Mouse (Mus musculus) midbrain, embryonic 14.5 days (tissue): ENCODE measurements around the gene Ebf3. TPM values are rescaled to one million over a fixed set of nuclear protein-coding genes. Genes with fewer than 3 reads are reported as not detected.

ENCODE experiments used
- ATAC-seq: fragments of 200-750 bp; cut with Nextera tagmentation; 2 replicates; pipeline ENCODE4 v1.8.0; 2017; ENCODE audit warnings: moderate number of reproducible peaks, moderate library complexity; ENCODE audit not compliant: low FRiP score, low TSS enrichment
- DNase-seq: peaks from one replicate; pipeline ENCODE4 v3.0.0-alpha.2; 2015
- H3K27ac ChIP-seq: fragments of 300-500 bp; sonication (generic); replicated peaks from 2 replicates; pipeline ENCODE4 v1.5.1; 2014; ENCODE audit warnings: mild to moderate bottlenecking, low read depth, low read length, moderate library complexity
- H3K27me3 ChIP-seq: fragments of 300-500 bp; sonication (generic); 2 replicates; pipeline ENCODE4 v1.6.1; 2014; ENCODE audit warnings: low read length, control low read depth, mixed read lengths; ENCODE audit not compliant: control insufficient read depth, insufficient read depth
- H3K36me3 ChIP-seq: fragments of 300-500 bp; sonication (generic); 2 replicates; pipeline ENCODE4 v1.6.1; 2014; ENCODE audit warnings: low read length, control low read depth; ENCODE audit not compliant: control insufficient read depth, insufficient read depth
- H3K4me1 ChIP-seq: fragments of 300-500 bp; sonication (generic); 2 replicates; pipeline ENCODE4 v1.6.1; 2014; ENCODE audit warnings: mild to moderate bottlenecking, antibody characterized with exemption, low read length, control low read depth; ENCODE audit not compliant: control insufficient read depth, insufficient read depth
- H3K4me2 ChIP-seq: fragments of 300-500 bp; sonication (generic); 2 replicates; pipeline ENCODE4 v1.6.1; 2014; ENCODE audit warnings: mild to moderate bottlenecking, low read length, moderate library complexity
- H3K4me3 ChIP-seq: fragments of 300-500 bp; sonication (generic); replicated peaks from 2 replicates; pipeline ENCODE4 v1.5.1; 2014; ENCODE audit warnings: low read depth, low read length
- H3K9ac ChIP-seq: fragments of 300-500 bp; sonication (generic); replicated peaks from 2 replicates; pipeline ENCODE4 v1.6.1; 2014; ENCODE audit warnings: mild to moderate bottlenecking, low read length, moderate library complexity
- H3K9me3 ChIP-seq: fragments of 300-500 bp; sonication (generic); 2 replicates; pipeline ENCODE4 v1.6.1; 2016; ENCODE audit warnings: low read length, control low read depth, mixed read lengths; ENCODE audit not compliant: control insufficient read depth
- WGBS: fragments of 180-500 bp; shearing (Covaris S2); extraction: QIAGEN DNeasy Blood & Tissue Kit; methylation state at CpG from one replicate; pipeline ENCODE4 v1.1.7; 2014; 5-methylcytosine and 5-hydroxymethylcytosine counted together
- polyA plus RNA-seq: library from polyadenylated mRNA; unstranded; fragments of >200 nt; fragmentation: Nextera tagmentation; extraction: Ambion mirVana; gene quantifications from 2 replicates; pipeline ENCODE4 v1.2.1, GENCODE M21; 2014

The Ebf3 gene
- polyA plus RNA-seq, 1 experiment from 2014 or later = 34.0 TPM

- no peaks in the 10 kb centered on the region for H3K36me3 ChIP-seq
- peaks cover 38% of the 10 kb centered on the region for H3K4me1 ChIP-seq
- DNase-seq (peak; percentile 90), ATAC-seq (no peak)
- H3K9me3 ChIP-seq = no peaks in the 10 kb centered on the region
- WGBS = under 1% methylated on average over 48 of the region's 48 CpGs
- peaks cover 61% of the 10 kb centered on the region for H3K27me3 ChIP-seq
- H3K4me2 ChIP-seq = peak overlapping the region; percentile 84
- peak overlapping the region; percentile 46 for H3K4me3 ChIP-seq
- H3K27ac ChIP-seq = peak overlapping the region; percentile 98
- H3K9ac ChIP-seq = peak overlapping the region; percentile 40; the same call in 1 of the 2 replicates
Measured at GRCm38 (mm10) chr7:137318924-137319885, 5.0 kb upstream of the Ebf3 start.

- Histone ChIP-seq H3K9ac (peak overlapping the region; percentile 93; the same call in 1 of the 2 replicates), H3K36me3 (no peaks in the 10 kb centered on the region), H3K9me3 (no peaks in the 10 kb centered on the region), H3K27me3 (peaks cover 53% of the 10 kb centered on the region), H3K27ac (peak overlapping the region; percentile 98), H3K4me3 (peak overlapping the region; percentile 31), H3K4me2 (peak overlapping the region; percentile 84), H3K4me1 (peaks cover 38% of the 10 kb centered on the region)
- 7% methylated on average over 9 of the region's 9 CpGs for WGBS
- ATAC-seq = no peak
- peak; percentile 36 for DNase-seq
Measured at GRCm38 (mm10) chr7:137318383-137318775, 4.1 kb upstream of the Ebf3 start.

GRCm38 (mm10) chr7:137317659-137318382, 3.6 kb upstream of the Ebf3 start:
- H3K9me3 ChIP-seq = no peaks in the 10 kb centered on the region
- DNase-seq (peak; percentile 56), ATAC-seq (no peak)
- peak overlapping the region; percentile 31 for H3K4me3 ChIP-seq
- H3K9ac ChIP-seq = peak overlapping the region; percentile 93
- peaks cover 36% of the 10 kb centered on the region for H3K4me1 ChIP-seq
- H3K36me3 ChIP-seq = no peaks in the 10 kb centered on the region
- H3K4me2 ChIP-seq = peak overlapping the region; percentile 84
- peaks cover 47% of the 10 kb centered on the region for H3K27me3 ChIP-seq
- peak overlapping the region; percentile 98 for H3K27ac ChIP-seq
- WGBS = 2% methylated on average over 24 of the region's 24 CpGs

GRCm38 (mm10) chr7:137316926-137317658, 2.8 kb upstream of the Ebf3 start:
- Histone ChIP-seq H3K9me3 (no peaks in the 10 kb centered on the region), H3K27ac (peak overlapping the region; percentile 98), H3K9ac (peak overlapping the region; percentile 93), H3K4me1 (peaks cover 31% of the 10 kb centered on the region), H3K4me2 (peak overlapping the region; percentile 84), H3K36me3 (no peaks in the 10 kb centered on the region), H3K27me3 (peaks cover 40% of the 10 kb centered on the region), H3K4me3 (peak overlapping the region; percentile 31)
- under 1% methylated on average over 39 of the region's 39 CpGs for WGBS
- ATAC-seq = peak; percentile 32; the same call in 1 of the 2 replicates
- DNase-seq = peak; percentile 74

- peak overlapping the region; percentile 31 for H3K4me3 ChIP-seq
- H3K27ac ChIP-seq = peak overlapping the region; percentile 98
- no peaks in the 10 kb centered on the region for H3K36me3 ChIP-seq
- 2% methylated on average over 20 of the region's 20 CpGs for WGBS
- peaks cover 38% of the 10 kb centered on the region for H3K27me3 ChIP-seq
- ATAC-seq (peak; percentile 12; the same call in 1 of the 2 replicates), DNase-seq (peak; percentile 81)
- no peaks in the 10 kb centered on the region for H3K9me3 ChIP-seq
- peak overlapping the region; percentile 84 for H3K4me2 ChIP-seq
- peak overlapping the region; percentile 93; the same call in 1 of the 2 replicates for H3K9ac ChIP-seq
- peaks cover 31% of the 10 kb centered on the region for H3K4me1 ChIP-seq
Measured at GRCm38 (mm10) chr7:137316181-137316925, 2.1 kb upstream of the Ebf3 start.

- Histone ChIP-seq H3K4me2 (peak overlapping the region; percentile 84), H3K27me3 (peaks cover 35% of the 10 kb centered on the region), H3K9ac (peak overlapping the region; percentile 93), H3K27ac (peak overlapping the region; percentile 98), H3K4me3 (peak overlapping the region; percentile 66), H3K36me3 (no peaks in the 10 kb centered on the region), H3K4me1 (peaks cover 27% of the 10 kb centered on the region), H3K9me3 (no peaks in the 10 kb centered on the region)
- peak; percentile 60 for DNase-seq
- WGBS = under 1% methylated on average over 19 of the region's 19 CpGs
- no peak for ATAC-seq
Measured at GRCm38 (mm10) chr7:137315544-137315940, 1.3 kb upstream of the Ebf3 start.

- peaks cover 29% of the 10 kb centered on the region for H3K27me3 ChIP-seq
- peak overlapping the region; percentile 66 for H3K4me3 ChIP-seq
- H3K9me3 ChIP-seq = no peaks in the 10 kb centered on the region
- H3K27ac ChIP-seq = peak overlapping the region; percentile 98
- 0 out of 2 replicates have a peak, but pooled peaks cover 3% of the 10 kb centered on the region for H3K36me3 ChIP-seq
- peak; percentile 64 for DNase-seq
- peak overlapping the region; percentile 84 for H3K4me2 ChIP-seq
- H3K9ac ChIP-seq = peak overlapping the region; percentile 93
- WGBS = under 1% methylated on average over 48 of the region's 48 CpGs
- H3K4me1 ChIP-seq = peaks cover 22% of the 10 kb centered on the region
- ATAC-seq = peak; percentile 1; the same call in 1 of the 2 replicates
Measured at GRCm38 (mm10) chr7:137314710-137315543, 682 bp upstream of the Ebf3 start.
